9 mouse cellular contexts compared by ENCODE assay signal in genomic region chr13:24442272-24442671, GRCm38 (mm10).
DNase-seq lines count a peak whose midpoint lies in the region; ATAC-seq and TF ChIP-seq lines count a peak whose summit lies in the region.
"Had no signal": no experiment of that assay in that cellular context is flagged by ENCODE, and none has a peak within 500 bp of the region (broad histone marks: within the 10 kb centered on the region; RNA-seq: fewer than 3 reads in every experiment).

No protein-coding gene starts in this region.

- H3K4me3 ChIP-seq in lung, postnatal 0 days (ENCODE audit: low read depth, low read length): no peak overlapping the region
- H3K4me3 ChIP-seq in forebrain, embryonic 15.5 days: no peak overlapping the region
- H3K4me3 ChIP-seq in midbrain, embryonic 16.5 days (ENCODE audit: low read depth, low read length): no peak overlapping the region

- no peak overlapping the region for H3K9ac ChIP-seq in lung, postnatal 0 days (replicated peaks; ENCODE audit: low read depth)
- no peak overlapping the region for H3K9ac ChIP-seq in forebrain, embryonic 15.5 days (replicated peaks)
- no peak overlapping the region for H3K9ac ChIP-seq in midbrain, embryonic 16.5 days (ENCODE audit: low read depth, low read length)

- no peak for TF ChIP-seq CTCF in lung, postnatal 0 days (IDR thresholded peaks at IDR 0.05)

- ATAC-seq in lung, postnatal 0 days: no peak
- peak; percentile 76 for ATAC-seq in granulocyte monocyte progenitor cell, adult 5-6 weeks (replicated peaks; ENCODE audit: poor library complexity, severe bottlenecking)
- no peak for ATAC-seq in forebrain, embryonic 15.5 days (replicated peaks)
- ATAC-seq in midbrain, embryonic 16.5 days: no peak

- H3K4me2 ChIP-seq in lung, postnatal 0 days (replicated peaks; ENCODE audit: low read depth, low read length): no peak overlapping the region
- H3K4me2 ChIP-seq in forebrain, embryonic 15.5 days (replicated peaks): no peak overlapping the region
- H3K4me2 ChIP-seq in midbrain, embryonic 16.5 days (ENCODE audit: low read length): no peak overlapping the region

- peak; percentile 10 for DNase-seq in adrenal gland, adult 8-10 months
- no peak for DNase-seq in adrenal gland, postnatal 25 days
- peak; percentile 18 for DNase-seq in lung, postnatal 0 days (ENCODE audit: low spot score)
- no peak for DNase-seq in lung, postnatal 25 days (ENCODE audit: low spot score)
- DNase-seq in mesoderm, embryonic 11.5 days (ENCODE audit: low read depth, low spot score): peak; percentile 16
- DNase-seq: cerebellum, adult 11-12 months had no signal

- 46% methylated on average over 6 of the region's 6 CpGs for WGBS in lung, postnatal 0 days
- 91% methylated on average over 6 of the region's 6 CpGs for WGBS in forebrain, embryonic 15.5 days
- 86% methylated on average over 6 of the region's 6 CpGs for WGBS in midbrain, embryonic 16.5 days

- H3K9me3 ChIP-seq in lung, postnatal 0 days (ENCODE audit: low read length): no peaks in the 10 kb centered on the region
- H3K9me3 ChIP-seq in forebrain, embryonic 15.5 days: no peaks in the 10 kb centered on the region
- H3K9me3 ChIP-seq in midbrain, embryonic 16.5 days (replicated peaks; ENCODE audit: control insufficient read depth, low read length, poor library complexity, severe bottlenecking): no peaks in the 10 kb centered on the region

- no peaks in the 10 kb centered on the region for H3K27me3 ChIP-seq in lung, postnatal 0 days (replicated peaks; ENCODE audit: insufficient read depth, low read length)
- H3K27me3 ChIP-seq in forebrain, embryonic 15.5 days: no peaks in the 10 kb centered on the region
- no peaks in the 10 kb centered on the region for H3K27me3 ChIP-seq in midbrain, embryonic 16.5 days (ENCODE audit: control insufficient read depth, insufficient read depth, low read depth, low read length)

- H3K27ac ChIP-seq in lung, postnatal 0 days (ENCODE audit: low read length): no peak overlapping the region
- no peak overlapping the region for H3K27ac ChIP-seq in forebrain, embryonic 15.5 days (replicated peaks)
- H3K27ac ChIP-seq in midbrain, embryonic 16.5 days (ENCODE audit: low read length): no peak overlapping the region

- no peak for TF ChIP-seq EP300 in lung, postnatal 0 days (IDR thresholded peaks at IDR 0.05)

- H3K4me1 ChIP-seq in lung, postnatal 0 days (ENCODE audit: insufficient read depth, low read depth, low read length): 0 out of 2 replicates have a peak, but pooled peaks cover 2% of the 10 kb centered on the region
- no peaks in the 10 kb centered on the region for H3K4me1 ChIP-seq in forebrain, embryonic 15.5 days
- peaks cover under 1% of the 10 kb centered on the region; the same call in 1 of the 2 replicates for H3K4me1 ChIP-seq in midbrain, embryonic 16.5 days (ENCODE audit: control insufficient read depth, insufficient read depth, low read length)

- H3K36me3 ChIP-seq in lung, postnatal 0 days (ENCODE audit: insufficient read depth, low read length): no peaks in the 10 kb centered on the region
- no peaks in the 10 kb centered on the region for H3K36me3 ChIP-seq in forebrain, embryonic 15.5 days
- no peaks in the 10 kb centered on the region for H3K36me3 ChIP-seq in midbrain, embryonic 16.5 days (ENCODE audit: control insufficient read depth, insufficient read depth, low read length)

Comparison
In these comparisons a context has a peak if more than half of its experiments do, and no peak if none do; other contexts are left out.
1. DNase-seq: peak in adrenal gland, adult 8-10 months (single experiment), lung, postnatal 0 days (single experiment) and mesoderm, embryonic 11.5 days (single experiment); none in adrenal gland, postnatal 25 days (single experiment) and lung, postnatal 25 days (single experiment).